Mouse (Mus musculus): ENCODE measurements around the gene Lgr5. TPM values are rescaled to one million over a fixed set of nuclear protein-coding genes. Genes with fewer than 3 reads are reported as not detected.

Lgr5 gene
- polyA plus RNA-seq, 1 experiment, result 0.47 TPM

DNA sequence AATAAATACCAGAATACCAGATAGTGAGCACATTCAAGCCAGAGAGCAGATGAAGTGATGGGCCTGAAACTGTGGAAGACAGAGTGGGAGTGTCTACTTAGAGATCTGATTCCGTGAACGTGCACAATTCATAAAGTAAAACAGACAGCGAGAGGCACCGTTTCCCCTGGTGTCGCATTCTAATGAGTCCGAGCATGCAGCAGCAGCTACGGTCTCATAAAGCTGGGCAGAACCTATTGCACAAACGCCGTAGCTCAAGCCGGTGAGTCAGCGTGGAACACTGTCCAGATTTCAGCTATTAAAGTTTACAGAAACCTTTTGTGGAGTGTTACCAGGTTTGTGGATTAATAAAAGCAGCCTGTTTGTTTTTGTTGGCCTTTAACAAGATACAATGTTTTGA is 5.6 kb upstream of the Lgr5 start:
- Histone ChIP-seq H3K4me1 (ENCODE audit: control insufficient read depth, insufficient read depth, low read length) (no peaks in the 10 kb centered on the region), H3K27ac (ENCODE audit: insufficient read depth, low read depth, low read length) (no peak overlapping the region), H3K4me3 (ENCODE audit: insufficient read depth, low read length) (no peak overlapping the region)
- TF ChIP-seq POLR2A (IDR thresholded peaks at IDR 0.05; ENCODE audit: borderline replicate concordance, low read depth, low read length) (no peak), CTCF (IDR thresholded peaks at IDR 0.05; ENCODE audit: low read depth, low read length) (no peak)

DNA sequence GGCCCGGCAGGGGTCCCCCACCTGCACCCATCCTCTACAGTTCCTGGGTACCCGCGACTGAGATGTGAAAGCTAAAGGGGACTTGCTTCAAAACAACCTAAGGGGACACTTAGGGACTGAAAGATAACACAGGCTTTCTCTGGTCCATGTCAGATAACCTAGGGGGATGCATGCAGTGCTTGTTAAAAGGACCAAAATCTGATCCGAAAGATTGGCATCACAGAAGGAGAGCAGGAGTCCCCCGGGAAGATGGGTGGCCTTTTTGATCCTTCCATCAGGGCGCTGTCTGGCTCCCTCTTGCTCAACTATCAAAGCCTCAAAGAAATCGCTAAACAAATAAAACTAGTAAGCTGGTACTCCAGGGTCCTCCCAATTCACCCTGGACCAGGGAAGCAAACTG is 399 bp upstream of the Lgr5 start:
- no peak overlapping the region for H3K27ac ChIP-seq (ENCODE audit: insufficient read depth, low read depth, low read length)
- TF ChIP-seq CTCF (IDR thresholded peaks at IDR 0.05; ENCODE audit: low read depth, low read length), result no peak
- no peak for TF ChIP-seq POLR2A (IDR thresholded peaks at IDR 0.05; ENCODE audit: borderline replicate concordance, low read depth, low read length)
- no peaks in the 10 kb centered on the region for H3K4me1 ChIP-seq (ENCODE audit: control insufficient read depth, insufficient read depth, low read length)
- H3K4me3 ChIP-seq (ENCODE audit: insufficient read depth, low read length), result no peak overlapping the region

DNA sequence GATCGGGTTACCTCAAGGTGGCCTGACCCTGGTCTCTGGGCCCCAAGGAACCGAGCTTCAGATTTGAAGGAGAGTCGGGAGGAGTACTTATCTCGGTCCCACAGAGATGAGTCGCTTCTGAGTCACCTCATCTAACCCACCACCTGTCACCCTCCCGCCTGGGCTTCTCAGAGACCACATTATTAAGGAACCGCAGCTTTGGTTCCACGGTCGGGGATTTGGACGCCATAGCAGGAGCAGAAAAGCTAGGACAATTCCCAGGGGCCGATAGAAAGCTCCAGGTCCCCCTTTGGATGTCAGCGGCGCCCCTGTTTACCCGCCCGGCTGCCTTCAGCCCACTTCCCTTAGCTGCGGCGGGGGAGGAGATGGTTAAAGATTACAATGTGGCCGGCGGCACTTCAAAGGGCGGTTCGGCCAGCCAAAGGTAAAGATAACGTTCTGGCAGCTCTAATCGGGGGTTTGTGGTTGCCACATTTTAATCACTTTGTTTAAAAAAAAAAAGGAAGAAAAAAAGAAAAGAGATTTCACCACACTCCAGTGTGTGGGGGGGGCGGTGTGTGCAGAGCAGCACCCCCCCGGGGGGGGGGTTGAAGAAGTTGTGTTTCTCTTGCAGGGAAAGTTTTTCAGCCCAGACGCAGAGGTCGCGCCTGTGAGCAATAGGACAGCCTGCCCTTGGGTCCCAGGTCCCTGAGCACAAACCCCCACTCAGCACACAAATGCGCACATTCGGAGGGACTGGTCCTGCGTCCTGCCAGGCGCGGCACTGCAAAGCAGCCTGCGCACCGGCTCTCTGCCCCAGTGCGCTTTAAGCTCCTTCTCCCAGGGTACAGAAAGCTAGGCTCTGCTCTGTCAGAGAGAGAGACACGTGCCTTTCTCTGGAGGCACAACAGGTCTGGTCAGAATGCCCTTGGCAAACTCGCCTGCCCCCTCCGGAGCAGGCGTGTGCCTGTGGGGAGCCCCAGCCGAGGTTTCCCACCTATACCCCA is 1.0 kb downstream of the Lgr5 start:
- H3K27ac ChIP-seq (ENCODE audit: insufficient read depth, low read depth, low read length), result no peak overlapping the region
- no peak overlapping the region for H3K4me3 ChIP-seq (ENCODE audit: insufficient read depth, low read length)
- no peak for TF ChIP-seq POLR2A (IDR thresholded peaks at IDR 0.05; ENCODE audit: borderline replicate concordance, low read depth, low read length)
- no peak for TF ChIP-seq CTCF (IDR thresholded peaks at IDR 0.05; ENCODE audit: low read depth, low read length)
- no peaks in the 10 kb centered on the region for H3K4me1 ChIP-seq (ENCODE audit: control insufficient read depth, insufficient read depth, low read length)

DNA sequence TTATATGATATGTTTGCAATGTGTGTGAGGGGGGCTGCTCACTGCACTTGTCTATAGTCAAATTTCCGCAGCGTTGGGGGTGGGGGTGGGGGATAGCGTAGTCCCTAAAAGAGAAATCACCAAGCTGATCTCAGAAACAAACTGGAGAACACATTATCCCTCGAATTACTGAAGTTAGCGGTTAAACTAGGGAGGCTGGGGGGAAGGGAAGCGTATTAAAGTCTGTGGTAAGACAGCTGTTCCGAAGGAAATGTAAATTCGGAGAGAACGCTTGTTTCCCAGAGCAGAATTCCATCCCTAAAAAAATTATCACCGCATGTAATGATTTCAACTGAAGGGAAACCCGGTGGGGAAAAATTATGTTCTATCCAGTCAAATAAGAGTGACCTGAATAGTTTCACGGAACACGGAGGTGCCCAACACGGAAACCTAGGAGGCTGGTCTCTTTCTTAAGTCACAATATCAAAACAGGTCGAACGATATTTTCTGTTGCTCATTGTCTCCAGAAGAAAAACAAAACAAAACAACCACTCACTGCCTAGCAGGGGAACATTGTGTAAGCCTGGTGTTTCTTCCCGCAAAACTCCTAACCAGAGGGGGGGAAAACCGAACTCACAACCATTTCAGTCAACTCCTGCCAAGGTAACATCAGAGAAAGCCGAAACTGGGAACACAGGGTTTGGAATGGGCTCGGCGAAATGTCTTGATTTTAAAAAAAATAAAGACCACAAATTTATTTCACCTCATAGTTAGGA is 1.9 kb downstream of the Lgr5 start:
- Histone ChIP-seq H3K4me3 (ENCODE audit: insufficient read depth, low read length) (no peak overlapping the region), H3K4me1 (ENCODE audit: control insufficient read depth, insufficient read depth, low read length) (no peaks in the 10 kb centered on the region), H3K27ac (ENCODE audit: insufficient read depth, low read depth, low read length) (no peak overlapping the region)
- no peak for TF ChIP-seq POLR2A (IDR thresholded peaks at IDR 0.05; ENCODE audit: borderline replicate concordance, low read depth, low read length)
- no peak for TF ChIP-seq CTCF (IDR thresholded peaks at IDR 0.05; ENCODE audit: low read depth, low read length)

DNA sequence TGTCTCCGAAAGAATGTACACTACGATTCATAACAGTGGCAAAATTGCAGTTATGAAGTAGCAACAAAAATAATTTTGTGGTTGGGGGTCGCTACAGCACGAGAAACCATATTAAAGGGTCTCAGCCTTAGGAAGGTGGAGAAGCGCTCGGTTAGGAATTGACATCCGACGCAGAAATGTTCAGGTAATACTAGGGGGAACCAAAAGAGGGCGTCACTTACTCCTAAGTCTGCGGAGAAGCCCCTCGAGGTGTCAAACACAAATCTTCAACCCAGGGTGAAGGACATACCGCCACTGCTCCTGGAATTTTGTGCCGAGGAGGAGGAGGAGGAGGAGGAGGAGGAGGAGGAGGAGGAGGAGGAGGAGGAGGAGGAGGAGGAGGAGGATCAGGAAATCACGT is 2.9 kb downstream of the Lgr5 start:
- H3K27ac ChIP-seq (ENCODE audit: insufficient read depth, low read depth, low read length), result no peak overlapping the region
- no peak overlapping the region for H3K4me3 ChIP-seq (ENCODE audit: insufficient read depth, low read length)
- TF ChIP-seq POLR2A (IDR thresholded peaks at IDR 0.05; ENCODE audit: borderline replicate concordance, low read depth, low read length) (no peak), CTCF (IDR thresholded peaks at IDR 0.05; ENCODE audit: low read depth, low read length) (no peak)
- H3K4me1 ChIP-seq (ENCODE audit: control insufficient read depth, insufficient read depth, low read length), result no peaks in the 10 kb centered on the region

DNA sequence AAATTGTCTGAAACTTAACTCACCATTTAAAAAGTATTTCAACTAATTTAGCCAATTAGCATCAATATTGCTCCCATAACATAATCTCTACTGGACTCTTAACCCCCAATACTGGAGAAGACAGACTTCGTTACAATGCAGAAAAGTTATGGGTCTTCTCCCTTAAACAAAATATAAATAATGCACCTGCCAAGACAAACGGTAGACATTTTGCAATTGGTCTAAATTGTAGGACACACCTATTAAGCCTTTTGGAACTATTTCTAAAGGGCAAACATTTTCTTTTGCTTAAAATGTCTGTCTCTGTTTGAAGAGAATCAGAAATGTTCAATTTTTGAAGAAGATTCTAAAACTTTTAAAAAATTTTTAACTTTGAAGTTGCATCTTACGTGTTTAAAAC is 4.5 kb downstream of the Lgr5 start:
- no peak overlapping the region for H3K27ac ChIP-seq (ENCODE audit: insufficient read depth, low read depth, low read length)
- H3K4me3 ChIP-seq (ENCODE audit: insufficient read depth, low read length), result no peak overlapping the region

DNA sequence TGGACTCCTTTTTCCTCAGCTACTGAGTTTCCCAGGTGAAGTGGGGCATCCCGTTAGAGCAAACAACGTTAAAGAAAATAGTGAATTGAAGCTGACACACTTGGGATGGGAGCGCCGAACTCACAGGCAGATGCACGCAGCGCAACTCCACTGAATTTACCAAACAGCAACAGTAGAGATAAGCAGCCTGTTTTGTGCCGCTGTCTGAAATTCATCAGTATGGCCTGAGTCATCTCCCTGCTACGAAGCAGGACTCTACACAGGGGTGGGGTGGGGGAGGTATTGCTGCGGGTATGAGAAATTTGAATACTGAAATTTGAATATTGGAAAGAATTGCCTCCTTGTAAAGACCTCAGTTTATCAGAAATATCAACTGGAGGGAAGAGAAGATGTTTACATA is 5.6 kb downstream of the Lgr5 start:
- Histone ChIP-seq H3K4me3 (ENCODE audit: insufficient read depth, low read length) (no peak overlapping the region), H3K27ac (ENCODE audit: insufficient read depth, low read depth, low read length) (no peak overlapping the region), H3K4me1 (ENCODE audit: control insufficient read depth, insufficient read depth, low read length) (no peaks in the 10 kb centered on the region)
- no peak for TF ChIP-seq CTCF (IDR thresholded peaks at IDR 0.05; ENCODE audit: low read depth, low read length)
- TF ChIP-seq POLR2A (IDR thresholded peaks at IDR 0.05; ENCODE audit: borderline replicate concordance, low read depth, low read length), result no peak

More for the DNA sequence above, 4.5 kb downstream of the Lgr5 start:
- TF ChIP-seq CTCF (IDR thresholded peaks at IDR 0.05; ENCODE audit: low read depth, low read length) (no peak), POLR2A (IDR thresholded peaks at IDR 0.05; ENCODE audit: borderline replicate concordance, low read depth, low read length) (no peak)
- H3K4me1 ChIP-seq (ENCODE audit: control insufficient read depth, insufficient read depth, low read length), result no peaks in the 10 kb centered on the region

DNA sequence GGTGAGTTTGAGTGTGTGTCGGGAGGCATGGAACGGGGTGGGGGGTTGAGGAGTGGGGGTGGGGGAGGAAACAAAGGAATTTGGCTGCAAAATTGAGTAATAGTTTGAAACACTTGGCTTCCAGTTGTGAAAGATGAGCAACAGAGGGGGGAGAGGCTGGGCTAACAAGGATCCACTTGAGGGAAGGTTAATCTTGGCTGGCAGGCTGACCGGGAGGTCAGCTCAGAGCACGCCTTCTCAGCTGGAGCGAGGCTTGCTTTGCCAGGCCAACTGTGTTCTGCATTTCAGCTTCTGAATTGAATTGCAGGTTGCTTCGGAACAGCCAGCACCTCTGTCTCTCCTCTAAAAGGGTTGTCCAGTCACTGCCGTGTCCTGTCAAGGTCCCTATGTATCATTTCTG is 8.1 kb downstream of the Lgr5 start:
- Histone ChIP-seq H3K4me3 (ENCODE audit: insufficient read depth, low read length) (no peak overlapping the region), H3K4me1 (ENCODE audit: control insufficient read depth, insufficient read depth, low read length) (no peaks in the 10 kb centered on the region), H3K27ac (ENCODE audit: insufficient read depth, low read depth, low read length) (no peak overlapping the region)
- no peak for TF ChIP-seq POLR2A (IDR thresholded peaks at IDR 0.05; ENCODE audit: borderline replicate concordance, low read depth, low read length)
- no peak for TF ChIP-seq CTCF (IDR thresholded peaks at IDR 0.05; ENCODE audit: low read depth, low read length)

DNA sequence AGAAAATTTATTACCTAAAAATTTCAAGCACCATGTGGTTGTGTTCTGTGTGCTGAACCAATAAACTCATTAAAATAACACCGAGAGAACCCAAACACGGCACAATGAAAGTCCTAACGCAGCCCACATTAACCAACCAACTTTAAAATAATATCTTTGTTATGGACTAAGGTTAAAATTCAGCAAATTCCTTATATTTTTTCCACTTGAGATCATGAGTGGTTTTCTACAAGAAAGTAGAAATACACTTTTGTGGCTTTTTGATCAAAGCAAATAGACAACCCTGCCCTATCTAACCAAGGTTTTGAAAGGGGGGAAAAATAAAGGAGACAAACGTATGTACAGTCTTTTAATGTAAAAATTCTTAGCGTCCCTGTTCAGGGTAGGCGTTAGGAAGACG is 8.5 kb downstream of the Lgr5 start:
- TF ChIP-seq CTCF (IDR thresholded peaks at IDR 0.05; ENCODE audit: low read depth, low read length), result no peak
- no peak for TF ChIP-seq POLR2A (IDR thresholded peaks at IDR 0.05; ENCODE audit: borderline replicate concordance, low read depth, low read length)
- Histone ChIP-seq H3K27ac (ENCODE audit: insufficient read depth, low read depth, low read length) (no peak overlapping the region), H3K4me1 (ENCODE audit: control insufficient read depth, insufficient read depth, low read length) (no peaks in the 10 kb centered on the region), H3K4me3 (ENCODE audit: insufficient read depth, low read length) (no peak overlapping the region)

All from bone marrow macrophage, adult 2 months (primary cell).